Mouse (Mus musculus) thymus, postnatal 25 days (tissue): Measurements from ENCODE around the gene Fyn.

ENCODE experiments used
- DNase-seq: peaks from one replicate; pipeline ENCODE4 v3.0.0; 2022

Fyn gene

DNA sequence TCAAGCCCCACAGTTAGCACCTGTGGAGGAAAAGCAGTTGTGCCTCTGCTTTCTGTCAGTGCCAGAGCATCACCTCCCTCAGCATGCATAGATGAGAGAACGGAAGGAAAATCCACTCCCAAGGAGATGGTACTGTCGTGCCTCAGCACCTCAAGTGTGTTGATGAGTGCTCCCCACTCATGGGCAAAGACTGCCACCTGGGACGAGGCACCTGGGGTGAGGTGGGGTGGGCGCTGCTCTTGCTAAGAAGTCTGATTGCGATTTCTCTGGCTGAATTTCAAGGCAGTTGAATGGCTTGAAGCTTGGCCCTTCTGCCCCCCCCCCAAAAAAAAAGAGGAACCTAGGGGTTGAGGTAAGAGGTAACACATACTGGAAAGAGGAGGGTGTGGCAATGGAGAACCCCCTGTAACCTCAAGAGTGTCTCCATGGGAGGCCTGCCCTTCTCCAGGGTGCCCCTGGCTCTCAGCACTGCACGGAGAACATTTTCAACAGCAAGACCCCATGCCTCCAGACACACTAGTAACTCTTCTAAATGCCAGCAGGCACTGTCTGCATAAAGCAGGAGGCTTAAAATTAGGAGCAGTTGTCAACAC lies 148.0 kb downstream of the Fyn start:
- DNase-seq: peak; percentile 30

GRCm38 (mm10) chr10:39517375-39517774 lies 148.7 kb downstream of the Fyn start:
- peak; percentile 34 for DNase-seq

- no peak for DNase-seq
These were observed 149.6 kb downstream of the Fyn start for GRCm38 (mm10) chr10:39518232-39518631.

DNA sequence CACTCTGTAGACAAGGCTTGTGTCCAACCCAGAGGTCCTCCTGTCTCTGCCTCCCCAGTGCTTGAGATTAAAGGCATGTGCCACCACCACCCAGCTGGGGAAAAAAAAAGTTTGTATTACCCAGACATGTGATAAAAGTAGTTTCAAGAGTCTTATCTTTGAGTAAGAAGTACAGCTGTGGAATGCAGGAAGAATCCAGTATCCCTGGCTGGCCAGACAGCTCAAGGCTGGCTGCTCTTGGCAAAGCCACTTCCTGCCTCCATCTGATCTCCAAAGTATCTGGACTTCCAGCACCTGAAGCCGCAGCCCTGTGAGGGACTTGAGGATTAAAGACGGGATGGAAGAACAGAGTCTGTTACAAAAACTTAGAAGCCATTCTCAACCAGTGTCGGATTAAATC lies 150.2 kb downstream of the Fyn start:
- no peak for DNase-seq

DNA sequence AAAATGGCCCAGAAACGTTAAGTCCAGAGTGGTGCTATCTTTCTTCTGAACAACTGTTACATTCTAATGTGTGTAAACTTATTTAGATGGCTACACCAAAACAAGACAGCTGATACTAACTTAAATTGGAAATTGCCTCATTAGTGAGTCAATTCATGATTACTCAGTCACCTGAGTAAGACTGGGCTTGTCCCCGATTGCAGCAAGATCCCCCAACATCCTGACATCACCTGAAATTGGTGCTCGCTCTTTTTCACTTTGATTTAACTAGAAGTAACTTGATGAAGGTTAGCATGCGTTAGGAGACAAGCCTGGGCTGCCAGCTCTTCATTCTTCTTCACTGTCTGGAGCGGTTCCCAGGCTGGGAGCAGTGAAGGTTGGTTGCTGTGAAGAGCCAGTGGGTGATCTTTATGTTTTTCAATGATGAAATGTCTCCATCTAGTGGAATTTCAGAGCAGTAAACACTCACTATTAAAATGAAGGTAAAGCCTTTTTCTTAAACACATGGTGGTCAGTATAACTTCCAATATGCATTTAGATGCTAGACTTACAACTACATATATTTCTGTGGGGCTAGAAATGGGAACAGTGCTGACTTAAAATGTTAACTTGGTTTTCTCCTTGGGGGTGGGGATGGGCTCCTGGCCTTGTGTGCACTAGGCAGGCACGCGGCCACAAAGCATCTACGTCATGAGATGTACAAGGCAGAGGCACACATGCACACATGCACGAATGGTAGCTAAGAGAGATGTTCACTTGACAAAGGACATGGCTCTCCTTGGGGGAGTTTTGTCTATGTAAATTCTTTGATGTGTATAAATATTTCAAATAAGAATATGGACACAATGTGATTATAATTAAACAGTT lies 151.7 kb downstream of the Fyn start:
- DNase-seq: peak; percentile 41

GRCm38 (mm10) chr10:39521327-39521726 lies 152.7 kb downstream of the Fyn start:
- no peak for DNase-seq

DNA sequence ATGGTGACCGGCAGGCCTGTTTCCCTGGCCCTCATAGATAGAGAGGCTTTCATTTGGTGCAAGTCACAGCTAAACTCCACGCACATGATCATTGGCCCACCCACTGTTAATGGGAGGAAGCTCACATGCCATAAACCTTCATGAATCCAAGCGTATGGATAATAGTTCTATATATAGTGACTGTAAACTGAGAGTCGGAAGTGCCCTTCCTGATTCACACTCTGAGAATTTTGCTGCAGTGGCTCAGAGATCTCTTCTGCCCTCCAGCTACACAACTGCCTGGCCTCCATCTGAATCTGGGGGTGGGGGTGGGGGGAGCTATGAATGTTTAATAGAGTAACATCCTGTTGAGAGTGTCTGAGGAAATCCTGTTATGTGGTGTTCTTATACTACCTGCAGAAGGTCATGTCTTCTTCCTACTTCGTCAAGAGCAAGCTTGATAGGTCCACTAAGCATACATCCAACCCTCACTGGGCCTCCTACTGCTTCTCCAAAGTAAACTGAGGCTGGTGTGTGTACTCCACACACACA lies 153.3 kb downstream of the Fyn start:
- no peak for DNase-seq

- no peak for DNase-seq
These were observed 154.4 kb downstream of the Fyn start for GRCm38 (mm10) chr10:39522857-39523614.

- no peak for DNase-seq
These were observed 155.7 kb downstream of the Fyn start for GRCm38 (mm10) chr10:39524355-39524754.

DNA sequence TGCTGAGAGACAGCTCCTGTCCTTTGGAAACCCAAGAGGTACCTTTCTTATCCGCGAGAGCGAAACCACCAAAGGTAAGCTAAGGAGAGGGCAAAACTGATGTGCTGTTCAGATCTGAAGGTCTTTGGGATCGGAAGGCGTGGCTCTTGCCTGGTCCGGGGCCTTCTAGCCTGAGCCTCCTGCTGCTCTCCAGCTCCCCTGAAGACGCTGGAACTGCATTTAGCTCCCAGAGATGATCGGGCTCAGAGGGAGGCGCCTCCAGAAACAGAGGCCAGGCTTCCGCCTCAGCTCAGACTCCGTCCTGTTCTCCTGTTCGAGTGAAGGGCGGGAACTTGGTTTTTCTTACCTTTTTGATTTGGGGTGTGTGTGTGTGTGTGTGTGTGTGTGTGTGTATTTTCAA lies 156.8 kb downstream of the Fyn start:
- no peak for DNase-seq

- no peak for DNase-seq
These were observed 158.5 kb downstream of the Fyn start for GRCm38 (mm10) chr10:39527113-39527512.

- DNase-seq: no peak
These were observed 160.5 kb downstream of the Fyn start for GRCm38 (mm10) chr10:39529179-39529578.

GRCm38 (mm10) chr10:39532008-39532740 lies 163.5 kb downstream of the Fyn start:
- DNase-seq: no peak

DNA sequence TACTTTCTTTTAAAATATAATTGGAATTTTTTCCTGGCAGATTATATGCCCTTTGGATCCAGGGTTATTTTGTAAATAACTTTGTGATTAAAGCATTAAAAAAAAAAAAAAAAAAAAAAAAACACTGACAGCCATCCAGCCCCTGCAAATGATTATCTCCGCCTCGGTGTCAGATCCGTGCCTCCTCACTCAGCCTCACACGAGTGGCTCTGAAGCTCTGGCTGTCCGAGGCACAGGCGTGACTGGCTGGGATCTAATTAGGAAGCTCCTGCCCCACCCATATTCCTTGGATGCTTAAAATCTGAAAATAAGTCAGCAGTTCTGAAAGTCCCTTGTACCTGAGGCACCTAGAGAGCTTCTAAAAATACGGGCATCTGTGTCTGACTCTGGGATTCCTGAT lies 164.2 kb downstream of the Fyn start:
- DNase-seq: no peak

DNA sequence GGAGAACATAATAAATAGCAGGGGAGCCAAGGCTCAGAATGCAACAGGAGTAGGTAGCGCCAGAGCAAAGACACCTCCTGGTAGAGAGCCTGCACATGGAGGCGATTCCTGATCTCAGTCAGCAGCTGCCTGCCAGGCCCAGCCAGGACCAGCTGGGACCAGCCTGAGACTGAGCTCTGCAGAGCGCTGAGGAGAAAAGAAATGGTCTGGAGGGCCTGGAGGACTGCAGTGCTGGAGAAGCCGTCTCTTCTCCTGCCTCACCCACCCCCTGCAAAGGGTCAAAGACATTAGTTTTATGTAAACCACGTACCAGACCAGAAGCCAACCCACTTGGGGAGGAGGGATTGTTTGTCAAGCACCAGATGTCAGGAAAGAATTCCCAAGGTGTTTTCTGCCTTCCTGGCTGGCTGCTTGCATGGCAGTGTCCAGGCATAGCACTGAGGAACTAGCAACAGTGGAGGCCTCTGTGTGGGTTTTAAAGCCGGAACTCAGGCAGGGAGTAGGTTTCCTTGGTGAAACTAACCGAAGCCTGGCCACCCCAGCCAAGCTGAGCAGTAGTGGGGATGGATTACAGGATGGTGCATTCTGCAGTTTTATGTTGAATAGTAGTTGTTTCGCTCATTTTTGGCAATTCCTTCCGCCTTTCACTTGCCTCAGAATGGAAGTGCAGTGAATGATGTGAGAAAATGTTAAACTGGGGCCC lies 165.8 kb downstream of the Fyn start:
- DNase-seq: no peak

DNA sequence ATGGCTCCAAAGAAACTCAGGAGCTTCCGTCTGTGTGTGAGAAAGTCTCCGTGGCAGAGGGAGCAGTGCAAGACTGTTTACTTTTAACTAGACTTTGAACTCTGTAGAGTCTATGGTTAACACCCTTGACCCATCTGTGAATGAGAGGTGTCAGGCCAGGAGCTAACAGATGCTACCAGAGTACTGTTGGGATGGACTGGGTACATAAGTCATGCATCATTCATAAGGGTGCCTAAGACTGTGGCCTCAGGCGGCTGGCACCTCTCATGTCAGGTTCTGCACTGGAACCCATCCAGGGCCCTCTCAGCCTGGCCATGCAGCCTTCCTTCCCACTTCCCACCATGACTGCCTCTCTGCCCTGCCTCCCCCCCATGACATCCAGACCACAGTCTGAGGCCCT lies 166.7 kb downstream of the Fyn start:
- no peak for DNase-seq

- DNase-seq: no peak
These were observed 167.6 kb downstream of the Fyn start for GRCm38 (mm10) chr10:39536258-39536657.

GRCm38 (mm10) chr10:39540012-39540647 lies 171.5 kb downstream of the Fyn start:
- DNase-seq: no peak

GRCm38 (mm10) chr10:39540995-39541394 lies 172.3 kb downstream of the Fyn start:
- DNase-seq: no peak

DNA sequence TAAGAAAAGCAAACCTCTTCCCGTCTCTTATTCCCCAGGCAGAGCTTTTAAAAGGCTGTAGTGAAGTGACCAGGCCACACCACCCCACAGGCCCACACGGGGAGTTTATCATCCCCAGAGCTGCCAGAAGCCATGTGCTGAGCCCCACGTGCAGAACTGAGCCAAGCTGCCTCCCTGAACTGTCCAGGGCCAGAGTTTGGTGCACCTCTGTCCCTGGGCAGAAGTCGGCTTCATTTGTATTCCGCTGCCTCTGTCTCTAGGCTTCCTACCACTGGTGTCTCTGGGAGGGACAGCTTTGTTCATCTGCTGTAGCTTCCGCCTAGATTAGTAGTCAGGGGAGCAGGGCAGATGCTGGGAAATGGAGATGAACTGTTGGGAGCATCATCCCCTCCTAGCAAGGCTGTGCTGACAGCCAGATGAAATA lies 172.8 kb downstream of the Fyn start:
- DNase-seq: no peak

GRCm38 (mm10) chr10:39541951-39542521 lies 173.4 kb downstream of the Fyn start:
- no peak for DNase-seq
